Mouse (Mus musculus) cortical plate, adult 2 months (tissue): ENCODE results near the gene Cntfr. TPM values are rescaled to one million over a fixed set of nuclear protein-coding genes. Genes with fewer than 3 reads are reported as not detected.
A peak's percentile ranks its signal among the peaks of the same experiment; 100 is the strongest.

Experiments used
- H3K27ac ChIP-seq: fragments of 200-500 bp; 2 replicates; pipeline ENCODE4 v1.5.1; 2012; ENCODE audit warnings: low read length, control low read depth, inconsistent platforms; ENCODE audit not compliant: insufficient read depth
- H3K4me1 ChIP-seq: fragments of 200-500 bp; 2 replicates; pipeline ENCODE4 v1.6.1; 2011; ENCODE audit warnings: low read length; ENCODE audit not compliant: control insufficient read depth, insufficient read depth
- H3K4me3 ChIP-seq: fragments of 200-500 bp; 2 replicates; pipeline ENCODE4 v1.5.1; 2011; ENCODE audit warnings: mild to moderate bottlenecking, low read length, control low read depth; ENCODE audit not compliant: insufficient read depth
- CTCF ChIP-seq: fragments of 200-500 bp; IDR thresholded peaks from 2 replicates; pipeline ENCODE4 v1.5.1; 2011; ENCODE audit warnings: mild to moderate bottlenecking, control low read depth, low read length; ENCODE audit not compliant: insufficient read depth; ENCODE audit errors: extremely low read depth
- POLR2A ChIP-seq: fragments of 200-500 bp; IDR thresholded peaks from 2 replicates; pipeline ENCODE4 v1.6.1; 2011; ENCODE audit warnings: mild to moderate bottlenecking, low read length, control low read depth; ENCODE audit not compliant: insufficient read depth; ENCODE audit errors: extremely low read depth
- polyA plus RNA-seq: library from polyadenylated mRNA; depleted of rRNA; stranded (reverse); fragments of >200 nt; gene quantifications from 2 replicates; pipeline ENCODE4 v1.2.3, GENCODE M21; 2012

Gene Cntfr
- polyA plus RNA-seq, 1 experiment, result 67.8 TPM

DNA sequence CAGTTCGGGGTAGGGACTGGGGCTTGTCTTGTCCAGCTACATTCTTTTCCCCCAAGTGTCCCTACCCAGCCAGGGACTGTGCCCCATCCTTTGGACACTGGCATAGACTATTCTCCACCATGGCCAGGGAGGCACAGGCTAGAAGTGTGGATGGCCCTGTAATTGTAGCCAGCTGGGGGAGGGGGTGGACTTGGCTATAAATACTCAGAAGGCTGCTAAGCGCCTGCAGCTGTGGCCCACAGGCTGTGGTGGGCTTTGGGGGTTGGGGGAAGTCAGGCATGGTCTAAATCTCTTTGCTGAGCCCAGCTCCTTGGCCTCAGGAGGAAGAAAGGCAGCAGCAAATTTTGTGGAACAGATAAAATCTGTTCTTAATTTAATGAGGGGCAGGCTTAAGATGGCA lies 61.0 kb downstream of the Cntfr start:
- Histone ChIP-seq H3K4me3 (no peak overlapping the region), H3K4me1 (peaks cover 4% of the 10 kb centered on the region; the same call in 1 of the 2 replicates), H3K27ac (no peak overlapping the region)
- TF ChIP-seq CTCF, result no peak
- no peak for TF ChIP-seq POLR2A

DNA sequence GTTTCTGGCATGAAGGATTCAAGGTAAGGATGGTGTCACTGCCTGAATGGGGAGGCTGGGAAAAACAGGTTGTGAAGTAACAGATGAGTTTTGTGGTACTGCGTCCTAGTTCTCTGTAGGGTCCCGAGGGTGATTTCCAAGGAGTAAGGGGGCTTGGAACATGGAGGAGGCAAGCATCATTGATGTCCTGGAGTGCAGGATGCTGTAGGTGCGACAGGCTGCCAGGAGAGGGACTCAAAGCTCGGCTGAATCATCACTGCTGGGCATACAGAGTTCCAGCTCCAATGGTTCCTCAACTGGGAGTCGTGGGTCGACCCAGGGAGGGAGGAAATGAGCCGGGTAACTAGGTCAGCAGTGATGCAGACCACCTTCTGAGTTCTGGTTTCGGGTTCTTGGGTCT lies 61.7 kb downstream of the Cntfr start:
- no peak overlapping the region for H3K4me3 ChIP-seq
- no peak overlapping the region for H3K27ac ChIP-seq
- TF ChIP-seq CTCF (no peak), POLR2A (no peak)
- H3K4me1 ChIP-seq, result peaks cover 4% of the 10 kb centered on the region; the same call in 1 of the 2 replicates

DNA sequence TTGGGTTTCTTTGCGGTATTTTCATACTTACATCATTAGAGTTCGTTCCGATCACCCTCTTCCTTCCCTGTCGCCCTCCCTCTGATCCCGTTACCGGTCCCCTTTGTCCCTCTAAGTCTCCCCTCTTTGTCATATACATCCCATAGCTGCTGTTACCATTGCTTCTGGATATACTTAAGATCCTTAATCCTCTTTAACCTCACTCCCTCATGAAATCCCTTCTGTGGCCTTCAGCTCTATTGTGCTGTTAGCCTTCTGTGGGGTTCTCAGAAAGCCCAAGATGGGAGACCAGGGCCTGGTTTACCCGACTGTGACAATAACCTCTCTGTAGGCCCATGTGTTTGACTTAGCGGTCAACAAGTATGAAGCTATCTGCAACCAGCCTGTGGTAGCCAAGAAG lies 62.3 kb downstream of the Cntfr start:
- TF ChIP-seq POLR2A, result no peak
- TF ChIP-seq CTCF, result no peak
- Histone ChIP-seq H3K4me1 (peaks cover 4% of the 10 kb centered on the region; the same call in 1 of the 2 replicates), H3K4me3 (no peak overlapping the region), H3K27ac (no peak overlapping the region)

DNA sequence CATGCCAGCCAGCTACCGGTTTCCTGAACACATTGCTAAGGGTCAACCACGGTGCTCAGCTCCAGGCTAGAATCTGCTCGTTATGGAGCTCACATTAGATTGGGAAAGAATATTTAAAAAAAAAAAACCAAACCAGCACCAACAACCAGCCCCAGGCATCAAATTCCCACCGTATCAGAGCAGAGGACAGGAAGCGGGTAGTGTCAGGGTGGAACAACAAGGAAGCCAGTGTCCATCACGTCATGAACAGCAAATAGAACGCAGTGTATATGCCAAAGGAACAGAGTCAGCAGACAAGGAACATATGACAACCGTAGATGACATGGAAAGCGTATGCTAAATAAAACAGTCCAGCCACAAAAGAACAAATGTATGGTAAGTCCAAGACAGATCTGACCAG lies 63.9 kb downstream of the Cntfr start:
- H3K4me1 ChIP-seq, result peaks cover 2% of the 10 kb centered on the region; the same call in 1 of the 2 replicates
- TF ChIP-seq CTCF, result no peak
- TF ChIP-seq POLR2A, result no peak
- no peak overlapping the region for H3K4me3 ChIP-seq

DNA sequence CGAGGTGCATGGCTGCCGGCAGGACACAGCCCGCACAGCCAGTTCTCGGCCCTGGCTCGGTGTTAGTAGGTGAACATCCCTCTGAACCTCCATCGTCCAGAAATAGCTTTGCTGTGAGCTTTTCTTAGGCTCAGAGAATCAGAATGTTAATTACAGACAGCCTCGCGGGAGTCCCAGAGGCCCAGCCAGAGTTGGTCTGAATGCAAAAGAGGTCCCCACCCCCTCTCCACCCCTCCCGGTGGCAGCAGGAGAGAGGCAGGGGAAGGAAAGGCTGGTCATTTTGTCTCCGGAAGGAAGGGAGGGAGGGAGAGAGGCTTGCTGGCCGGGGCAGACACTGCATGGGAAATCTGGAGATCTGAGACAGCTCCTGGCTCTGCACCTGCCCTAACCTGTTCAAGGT lies 65.5 kb downstream of the Cntfr start:
- no peak overlapping the region for H3K4me3 ChIP-seq

More for the DNA sequence above, 63.9 kb downstream of the Cntfr start:
- H3K27ac ChIP-seq, result no peak overlapping the region

DNA sequence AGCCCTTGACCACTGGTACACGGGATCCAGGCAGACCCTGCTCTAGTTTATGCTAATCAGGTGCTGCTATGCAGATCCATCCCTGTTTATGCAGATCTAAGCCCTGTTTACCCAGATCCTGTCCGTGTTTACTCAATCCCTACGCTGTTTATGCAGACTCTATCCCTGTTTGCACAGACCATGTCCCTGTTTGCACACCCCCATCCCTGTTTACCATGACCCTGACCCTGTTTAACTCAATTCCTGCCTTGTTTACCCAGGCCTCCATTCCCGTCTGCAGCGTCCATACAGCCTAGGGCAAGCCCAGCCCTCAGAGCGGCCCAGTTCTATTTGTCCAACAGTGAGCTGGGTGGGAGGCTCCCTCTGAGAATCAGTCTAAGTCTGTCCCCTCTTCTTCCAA lies 66.7 kb downstream of the Cntfr start:
- Histone ChIP-seq H3K4me3 (no peak overlapping the region), H3K27ac (no peak overlapping the region), H3K4me1 (0 out of 2 replicates have a peak, but pooled peaks cover 2% of the 10 kb centered on the region)
- TF ChIP-seq POLR2A (no peak), CTCF (no peak)

More for the DNA sequence above, 65.5 kb downstream of the Cntfr start:
- Histone ChIP-seq H3K27ac (0 out of 2 replicates have a peak overlapping the region, but pooled peaks have one; percentile 66), H3K4me1 (peaks cover 2% of the 10 kb centered on the region; the same call in 1 of the 2 replicates)
- TF ChIP-seq CTCF (no peak), POLR2A (peak; percentile 28; the same call in 1 of the 2 replicates)

- H3K27ac ChIP-seq, result no peak overlapping the region
- H3K4me1 ChIP-seq, result 0 out of 2 replicates have a peak, but pooled peaks cover 2% of the 10 kb centered on the region
- H3K4me3 ChIP-seq, result no peak overlapping the region
- TF ChIP-seq CTCF, result no peak
Observed at GRCm38 (mm10) chr4:41628202-41628927, 68.5 kb downstream of the Cntfr start.

GRCm38 (mm10) chr4:41622071-41622470 lies 74.8 kb downstream of the Cntfr start:
- no peak overlapping the region for H3K27ac ChIP-seq
- TF ChIP-seq POLR2A (no peak), CTCF (no peak)
- peaks cover 2% of the 10 kb centered on the region; the same call in 1 of the 2 replicates for H3K4me1 ChIP-seq
- H3K4me3 ChIP-seq, result no peak overlapping the region

DNA sequence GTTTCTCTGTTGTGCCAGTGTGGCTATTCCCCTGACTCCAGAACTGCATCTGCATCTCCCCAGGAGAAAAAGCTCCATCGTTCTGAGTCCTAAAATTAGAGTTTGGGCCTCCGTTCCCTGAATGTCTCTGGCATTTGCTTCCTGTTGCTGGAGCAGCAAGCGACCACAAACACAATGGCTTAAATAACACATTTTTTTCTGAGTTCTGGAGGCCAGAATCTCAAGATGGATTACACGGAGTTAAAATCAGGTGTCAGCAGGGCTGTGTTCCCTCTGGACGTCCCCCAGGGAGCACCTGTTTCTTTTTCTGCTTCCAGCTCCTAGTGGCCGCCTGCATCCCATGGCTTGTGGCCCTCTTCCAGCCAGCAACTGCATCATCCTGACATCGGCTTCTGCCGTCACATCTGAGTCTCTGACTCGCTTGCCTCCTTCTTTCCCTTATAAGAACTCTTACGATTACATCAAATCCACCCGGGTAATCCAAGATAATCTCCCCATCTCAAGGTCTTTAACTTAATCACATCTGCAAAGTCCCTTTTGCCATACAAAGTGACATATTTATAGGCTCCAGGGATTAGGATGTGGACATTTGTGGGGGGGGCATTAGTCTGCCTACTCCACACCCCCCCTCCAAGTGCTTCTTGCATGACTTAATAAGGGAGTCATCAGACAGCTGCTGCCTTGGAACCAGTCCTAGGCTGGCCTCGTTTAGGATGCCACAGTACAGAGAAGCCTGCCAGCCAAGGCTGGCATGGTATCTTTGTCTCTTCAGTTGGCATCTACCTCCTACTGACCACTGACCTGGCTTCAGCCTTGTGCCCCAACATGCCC lies 77.8 kb downstream of the Cntfr start:
- no peak overlapping the region for H3K4me3 ChIP-seq
- H3K27ac ChIP-seq, result no peak overlapping the region
- no peak for TF ChIP-seq POLR2A
- no peak for TF ChIP-seq CTCF
- peaks cover 2% of the 10 kb centered on the region; the same call in 1 of the 2 replicates for H3K4me1 ChIP-seq
